Mouse (Mus musculus) cortical plate, adult 2 months (tissue): Measurements from ENCODE around the gene Hnrnpl.

Experiments used
- CTCF ChIP-seq: fragments of 200-500 bp; IDR thresholded peaks from 2 replicates; pipeline ENCODE4 v1.5.1; 2011; ENCODE audit warnings: mild to moderate bottlenecking, control low read depth, low read length; ENCODE audit not compliant: insufficient read depth; ENCODE audit errors: extremely low read depth
- POLR2A ChIP-seq: fragments of 200-500 bp; IDR thresholded peaks from 2 replicates; pipeline ENCODE4 v1.6.1; 2011; ENCODE audit warnings: mild to moderate bottlenecking, low read length, control low read depth; ENCODE audit not compliant: insufficient read depth; ENCODE audit errors: extremely low read depth

DNA sequence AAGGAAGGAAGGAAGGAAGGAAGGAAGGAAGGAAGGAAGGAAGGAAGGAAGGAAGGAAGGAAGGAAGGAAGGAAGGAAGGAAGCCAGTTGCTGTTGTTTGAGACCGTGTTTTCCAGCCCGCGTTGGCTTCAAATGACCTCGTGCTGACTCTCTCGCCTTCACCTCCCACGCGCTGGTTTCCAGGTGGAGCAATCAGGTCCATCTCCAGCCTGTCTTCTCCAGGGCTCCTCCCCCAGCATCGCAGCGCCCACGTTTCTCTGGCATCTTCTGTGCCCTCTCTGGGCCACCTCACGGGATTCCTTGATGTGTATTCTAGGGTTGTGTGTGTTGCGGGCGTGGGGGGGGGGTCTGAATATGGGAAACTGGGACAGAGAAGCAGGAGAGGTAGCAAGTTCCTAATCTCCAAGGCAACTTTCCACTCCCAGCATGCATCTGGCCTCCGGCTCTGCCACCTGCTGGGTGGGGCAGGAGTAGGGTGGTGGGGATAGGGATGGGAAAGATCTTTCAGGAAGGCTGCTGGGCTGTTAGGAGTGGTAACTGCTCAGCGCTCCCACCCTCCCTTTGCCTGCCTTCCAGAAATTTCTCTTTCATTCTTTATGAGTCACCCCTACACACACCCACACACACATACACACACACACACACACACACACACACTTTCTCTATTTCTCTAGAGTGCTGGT lies 54.6 kb downstream of the Hnrnpl start:
- TF ChIP-seq CTCF (no peak), POLR2A (no peak)
